Comparison of ENCODE assay signal across 8 mouse cellular contexts in genomic region chr4:41465287-41465665, GRCm38 (mm10). TPM values are rescaled to one million over a fixed set of nuclear protein-coding genes. Genes with fewer than 3 reads are reported as not detected.
DNase-seq lines count a peak whose midpoint lies in the region; ATAC-seq and TF ChIP-seq lines count a peak whose summit lies in the region.

No protein-coding gene starts in this region.

- ATAC-seq in kidney, embryonic 14.5 days (ENCODE audit: low FRiP score, low TSS enrichment): peak; percentile 22
- peak; percentile 27 for ATAC-seq in forebrain, postnatal 0 days
- no peak; the same call in 1 of the 2 replicates for ATAC-seq in midbrain, embryonic 11.5 days (ENCODE audit: low FRiP score)

- no peaks in the 10 kb centered on the region for H3K27me3 ChIP-seq in kidney, embryonic 14.5 days (ENCODE audit: control insufficient read depth, insufficient read depth, low read length)
- no peaks in the 10 kb centered on the region for H3K27me3 ChIP-seq in forebrain, postnatal 0 days (ENCODE audit: insufficient read depth, low read length)
- H3K27me3 ChIP-seq in midbrain, embryonic 11.5 days (ENCODE audit: control insufficient read depth, insufficient read depth, low read length): no peaks in the 10 kb centered on the region

- H3K27ac ChIP-seq in kidney, embryonic 14.5 days (ENCODE audit: low read depth, low read length): peak overlapping the region; percentile 42; the same call in 1 of the 2 replicates
- H3K27ac ChIP-seq in bone marrow macrophage, adult 2 months (ENCODE audit: insufficient read depth, low read depth, low read length): peak overlapping the region; percentile 27; the same call in 1 of the 2 replicates
- H3K27ac ChIP-seq in forebrain, postnatal 0 days (ENCODE audit: low read depth, low read length): no peak overlapping the region
- H3K27ac ChIP-seq in midbrain, embryonic 11.5 days (ENCODE audit: low read depth, low read length): no peak overlapping the region

- no peak for TF ChIP-seq POLR2A in bone marrow macrophage, adult 2 months (IDR thresholded peaks at IDR 0.05; ENCODE audit: borderline replicate concordance, low read depth, low read length)

- no peaks in the 10 kb centered on the region for H3K36me3 ChIP-seq in kidney, embryonic 14.5 days (ENCODE audit: control insufficient read depth, insufficient read depth, low read length)
- H3K36me3 ChIP-seq in forebrain, postnatal 0 days (ENCODE audit: insufficient read depth): no peaks in the 10 kb centered on the region
- peaks cover 7% of the 10 kb centered on the region; the same call in 1 of the 2 replicates for H3K36me3 ChIP-seq in midbrain, embryonic 11.5 days (ENCODE audit: control insufficient read depth, insufficient read depth, low read length)

- DNase-seq in kidney, adult 18-20 months: no peak
- DNase-seq in forebrain, postnatal 0 days: no peak
- no peak for DNase-seq in midbrain, embryonic 11.5 days (ENCODE audit: low spot score, missing footprints)
- no peak for DNase-seq in cerebellum, adult 11 months
- no peak for DNase-seq in kidney, postnatal 14 days
- DNase-seq in left cerebral cortex, postnatal 25 days (ENCODE audit: low spot score in 2 of 2): no peak

- peak overlapping the region; percentile 65 for H3K4me3 ChIP-seq in kidney, embryonic 14.5 days (ENCODE audit: low read length)
- peak overlapping the region; percentile 90 for H3K4me3 ChIP-seq in bone marrow macrophage, adult 2 months (ENCODE audit: insufficient read depth, low read length)
- peak overlapping the region; percentile 67 for H3K4me3 ChIP-seq in forebrain, postnatal 0 days (ENCODE audit: low read depth, low read length)
- peak overlapping the region; percentile 73 for H3K4me3 ChIP-seq in midbrain, embryonic 11.5 days (ENCODE audit: low read depth, low read length)

- H3K4me1 ChIP-seq in kidney, embryonic 14.5 days (ENCODE audit: control insufficient read depth, insufficient read depth, low read length): peaks cover 11% of the 10 kb centered on the region; the same call in 1 of the 2 replicates
- H3K4me1 ChIP-seq in bone marrow macrophage, adult 2 months (ENCODE audit: control insufficient read depth, insufficient read depth, low read length): peaks cover 16% of the 10 kb centered on the region
- peaks cover 9% of the 10 kb centered on the region; the same call in 1 of the 2 replicates for H3K4me1 ChIP-seq in forebrain, postnatal 0 days (ENCODE audit: insufficient read depth)
- peaks cover 10% of the 10 kb centered on the region for H3K4me1 ChIP-seq in midbrain, embryonic 11.5 days (ENCODE audit: control insufficient read depth, insufficient read depth, low read length)

- 6% methylated on average over 17 of the region's 17 CpGs for WGBS in kidney, embryonic 14.5 days
- 3% methylated on average over 17 of the region's 17 CpGs for WGBS in forebrain, postnatal 0 days
- 4% methylated on average over 17 of the region's 17 CpGs for WGBS in midbrain, embryonic 11.5 days

- H3K9ac ChIP-seq in kidney, embryonic 14.5 days (ENCODE audit: low read depth, low read length): peak overlapping the region; percentile 79
- peak overlapping the region; percentile 62 for H3K9ac ChIP-seq in forebrain, postnatal 0 days
- peak overlapping the region; percentile 77 for H3K9ac ChIP-seq in midbrain, embryonic 11.5 days (ENCODE audit: low read length)

- no peaks in the 10 kb centered on the region for H3K9me3 ChIP-seq in kidney, embryonic 14.5 days (ENCODE audit: control insufficient read depth, low read length)
- H3K9me3 ChIP-seq in forebrain, postnatal 0 days (ENCODE audit: low read length): no peaks in the 10 kb centered on the region
- no peaks in the 10 kb centered on the region for H3K9me3 ChIP-seq in midbrain, embryonic 11.5 days (ENCODE audit: control insufficient read depth, low read length)

- TF ChIP-seq CTCF in bone marrow macrophage, adult 2 months (IDR thresholded peaks at IDR 0.05; ENCODE audit: low read depth, low read length): no peak
- peak; percentile 41 for TF ChIP-seq CTCF in forebrain, postnatal 0 days (IDR thresholded peaks at IDR 0.05; ENCODE audit: low read depth)

- H3K4me2 ChIP-seq in kidney, embryonic 14.5 days (replicated peaks; ENCODE audit: low read depth, low read length): peak overlapping the region; percentile 52
- peak overlapping the region; percentile 54 for H3K4me2 ChIP-seq in forebrain, postnatal 0 days (ENCODE audit: low read depth)
- H3K4me2 ChIP-seq in midbrain, embryonic 11.5 days: peak overlapping the region; percentile 52

- intact Hi-C loops in left cerebral cortex, postnatal 25 days (cut with DNase I): no loop called here

RNA-seq across cellular contexts. Expression of gene Nudt2, which starts 0.3 kb away (rescaled TPM):
- polyA plus RNA-seq in kidney, embryonic 14.5 days (2014; fragmentation: Nextera tagmentation; extraction: Ambion mirVana): 61.5 and 75.7 TPM in 2 replicates
- 28.7 and 29.4 TPM in 2 replicates for polyA plus RNA-seq in bone marrow macrophage, adult 2 months (2012; ENCODE audit: insufficient read depth, insufficient read length, missing spikeins)
- total RNA-seq in forebrain, postnatal 0 days (2014; rRNA removed): 56.0 and 80.3 TPM in 2 replicates
- 95.5 and 101 TPM in 2 replicates for polyA plus RNA-seq in forebrain, postnatal 0 days (2015; fragmentation: Nextera tagmentation; extraction: Ambion mirVana)
- 70.2 and 70.3 TPM in 2 replicates for polyA plus RNA-seq in midbrain, embryonic 11.5 days (2014; fragmentation: Nextera tagmentation; extraction: Ambion mirVana)
- total RNA-seq in left cerebral cortex, postnatal 25 days (2021): 10 to 100 TPM; 24.7 to 26.4 TPM

RNA-seq across cellular contexts. Expression of gene Kif24, which starts 0.6 kb away (rescaled TPM):
- 8.5 and 9.3 TPM in 2 replicates for polyA plus RNA-seq in kidney, embryonic 14.5 days (2014; fragmentation: Nextera tagmentation; extraction: Ambion mirVana)
- 3.6 and 4.0 TPM in 2 replicates for polyA plus RNA-seq in bone marrow macrophage, adult 2 months (2012; ENCODE audit: insufficient read depth, insufficient read length, missing spikeins)
- total RNA-seq in forebrain, postnatal 0 days (2014; rRNA removed): 2.2 and 4.2 TPM in 2 replicates
- 0.78 and 1.8 TPM in 2 replicates for polyA plus RNA-seq in forebrain, postnatal 0 days (2015; fragmentation: Nextera tagmentation; extraction: Ambion mirVana)
- 9.6 and 9.9 TPM in 2 replicates for polyA plus RNA-seq in midbrain, embryonic 11.5 days (2014; fragmentation: Nextera tagmentation; extraction: Ambion mirVana)
- 1 to 10 TPM; 1.0 to 1.1 TPM for total RNA-seq in left cerebral cortex, postnatal 25 days (2021)

RNA-seq across cellular contexts. Expression of gene AI464131, which starts 37.6 kb away (rescaled TPM):
- 3.8 and 8.9 TPM in 2 replicates for polyA plus RNA-seq in kidney, embryonic 14.5 days (2014; fragmentation: Nextera tagmentation; extraction: Ambion mirVana)
- 0.39 and 0.69 TPM in 2 replicates for polyA plus RNA-seq in bone marrow macrophage, adult 2 months (2012; ENCODE audit: insufficient read depth, insufficient read length, missing spikeins)
- 14.7 and 16.0 TPM in 2 replicates for total RNA-seq in forebrain, postnatal 0 days (2014; rRNA removed)
- polyA plus RNA-seq in forebrain, postnatal 0 days (2015; fragmentation: Nextera tagmentation; extraction: Ambion mirVana): 4.7 and 8.2 TPM in 2 replicates
- polyA plus RNA-seq in midbrain, embryonic 11.5 days (2014; fragmentation: Nextera tagmentation; extraction: Ambion mirVana): 6.9 and 7.6 TPM in 2 replicates
- total RNA-seq in left cerebral cortex, postnatal 25 days (2021): 10 to 100 TPM; 31.6 to 36.9 TPM

RNA-seq across cellular contexts. Expression of gene 1110017D15Rik, which starts 51.9 kb away (rescaled TPM):
- 0.93 and 1.0 TPM in 2 replicates for polyA plus RNA-seq in kidney, embryonic 14.5 days (2014; fragmentation: Nextera tagmentation; extraction: Ambion mirVana)
- polyA plus RNA-seq in bone marrow macrophage, adult 2 months (2012; ENCODE audit: insufficient read depth, insufficient read length, missing spikeins): 4.6 TPM in 1 of 2 replicates, not detected in the other
- 11.8 and 15.6 TPM in 2 replicates for total RNA-seq in forebrain, postnatal 0 days (2014; rRNA removed)
- 21.1 and 21.7 TPM in 2 replicates for polyA plus RNA-seq in forebrain, postnatal 0 days (2015; fragmentation: Nextera tagmentation; extraction: Ambion mirVana)
- 3.6 and 4.6 TPM in 2 replicates for polyA plus RNA-seq in midbrain, embryonic 11.5 days (2014; fragmentation: Nextera tagmentation; extraction: Ambion mirVana)
- total RNA-seq in left cerebral cortex, postnatal 25 days (2021): 1 to 10 TPM; 3.9 to 5.8 TPM

Comparison
In these comparisons a context has a peak if more than half of its experiments do, and no peak if none do; other contexts are left out.
1. H3K27ac ChIP-seq: peak in kidney, embryonic 14.5 days (single experiment) and bone marrow macrophage, adult 2 months (single experiment); none in forebrain, postnatal 0 days (single experiment) and midbrain, embryonic 11.5 days (single experiment).
2. Peak in every context shown above with its lines, with median percentiles within 50 percentile points of each other: H3K4me2 ChIP-seq, H3K4me3 ChIP-seq and H3K9ac ChIP-seq.